Mouse (Mus musculus) megakaryocyte, embryonic 14.5 days (primary cell): ENCODE measurements around the gene Ipo8.

Source experiments
- FLI1 ChIP-seq: IDR thresholded peaks from 2 replicates; pipeline ENCODE4 v1.6.1; 2012; ENCODE audit warnings: low read length, inconsistent platforms, mixed read lengths
- GATA1 ChIP-seq: IDR thresholded peaks from 3 replicates; pipeline ENCODE4 v1.6.1; 2012; ENCODE audit warnings: mixed read lengths, low read length, inconsistent platforms, borderline replicate concordance

DNA sequence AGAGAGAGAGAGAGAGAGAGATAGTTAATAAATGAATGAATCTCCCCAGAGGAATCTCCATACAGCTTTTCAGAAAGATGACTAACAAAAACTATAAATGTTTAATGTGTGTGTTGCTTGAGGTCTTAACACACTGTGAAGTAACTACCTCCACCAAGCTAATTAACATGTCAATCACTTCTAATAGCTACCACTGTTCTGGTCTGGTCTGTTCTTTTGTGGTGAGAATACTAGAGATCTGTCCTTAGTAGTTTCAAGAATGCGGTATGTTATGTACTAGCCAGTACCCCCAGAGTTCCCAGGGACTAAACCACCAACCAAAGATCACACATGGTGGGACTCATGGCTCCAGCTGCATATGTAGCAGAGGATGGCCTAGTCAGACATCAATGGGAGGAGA is 74.7 kb downstream of the Ipo8 start:
- TF ChIP-seq FLI1 (no peak), GATA1 (no peak)
